Mouse (Mus musculus) lung, postnatal 10 days (tissue): ENCODE results near the gene Erich4.
"Not testable (repeated sequence)": the region's sequence is repeated elsewhere in the genome, so short reads cannot be mapped to it uniquely, and the experiment has no call there.

Experiments used
- DNase-seq: peaks from one replicate; pipeline ENCODE4 v3.0.0; 2021

Erich4 gene

GRCm38 (mm10) chr7:25576308-25576707 is 39.4 kb downstream of the Erich4 start:
- not testable (repeated sequence) for DNase-seq

GRCm38 (mm10) chr7:25575870-25576269 is 39.8 kb downstream of the Erich4 start:
- DNase-seq: no peak

- no peak for DNase-seq
Measured at GRCm38 (mm10) chr7:25575105-25575504, 40.6 kb downstream of the Erich4 start.

- DNase-seq: not testable (repeated sequence)
Measured at GRCm38 (mm10) chr7:25573806-25574205, 41.9 kb downstream of the Erich4 start.

- no peak for DNase-seq
Measured at GRCm38 (mm10) chr7:25568721-25569120, 47.0 kb downstream of the Erich4 start.
